Mouse (Mus musculus) forebrain, embryonic 14.5 days (tissue): ENCODE results near the gene Rfpl4. TPM values are rescaled to one million over a fixed set of nuclear protein-coding genes. Genes with fewer than 3 reads are reported as not detected.
"Not testable (repeated sequence)": the region's sequence is repeated elsewhere in the genome, so short reads cannot be mapped to it uniquely, and the experiment has no call there.

ENCODE experiments used
- ATAC-seq: fragments of 200-750 bp; cut with Nextera tagmentation; 2 replicates; pipeline ENCODE4 v1.8.0; 2017; ENCODE audit warnings: mild to moderate bottlenecking, moderate library complexity
- DNase-seq: peaks from one replicate; pipeline ENCODE4 v3.0.0-alpha.2; 2015; ENCODE audit warnings: low spot score
- H3K27ac ChIP-seq: fragments of 300-500 bp; sonication (generic); 2 replicates; pipeline ENCODE4 v1.5.1; 2014; ENCODE audit warnings: low read depth, mild to moderate bottlenecking, control low read depth, low read length, moderate library complexity
- H3K27me3 ChIP-seq: fragments of 300-500 bp; sonication (generic); replicated peaks from 2 replicates; pipeline ENCODE4 v1.6.1; 2014; ENCODE audit warnings: low read length, control low read depth, mixed read lengths; ENCODE audit not compliant: control insufficient read depth, insufficient read depth
- H3K36me3 ChIP-seq: fragments of 300-500 bp; sonication (generic); 2 replicates; pipeline ENCODE4 v1.6.1; 2014; ENCODE audit warnings: low read length, control low read depth; ENCODE audit not compliant: control insufficient read depth, insufficient read depth
- H3K4me1 ChIP-seq: fragments of 300-500 bp; sonication (generic); 2 replicates; pipeline ENCODE4 v1.6.1; 2014; ENCODE audit warnings: antibody characterized with exemption, low read length, control low read depth; ENCODE audit not compliant: control insufficient read depth, insufficient read depth
- H3K4me2 ChIP-seq: fragments of 300-500 bp; sonication (generic); 2 replicates; pipeline ENCODE4 v1.6.1; 2014; ENCODE audit warnings: mild to moderate bottlenecking, control low read depth, low read length
- H3K4me3 ChIP-seq: fragments of 300-500 bp; sonication (generic); 2 replicates; pipeline ENCODE4 v1.5.1; 2014; ENCODE audit warnings: low read depth, low read length, control low read depth
- H3K9ac ChIP-seq: fragments of 300-500 bp; sonication (generic); 2 replicates; pipeline ENCODE4 v1.6.1; 2014; ENCODE audit warnings: mild to moderate bottlenecking, low read length, control low read depth, moderate library complexity
- H3K9me3 ChIP-seq: fragments of 300-500 bp; sonication (generic); replicated peaks from 2 replicates; pipeline ENCODE4 v1.6.1; 2016; ENCODE audit warnings: low read length, control low read depth, mixed read lengths; ENCODE audit not compliant: control insufficient read depth
- WGBS: fragments of 180-500 bp; shearing (Covaris S2); extraction: QIAGEN DNeasy Blood & Tissue Kit; methylation state at CpG from one replicate; pipeline ENCODE4 v1.1.7; 2014; 5-methylcytosine and 5-hydroxymethylcytosine counted together
- polyA plus RNA-seq: library from polyadenylated mRNA; unstranded; fragments of >200 nt; fragmentation: Nextera tagmentation; extraction: Ambion mirVana; gene quantifications from 2 replicates; pipeline ENCODE4 v1.2.1, GENCODE M21; 2014

Gene Rfpl4
- polyA plus RNA-seq, 1 experiment from 2014 or later = not detected

GRCm38 (mm10) chr7:5083325-5084105, 33.2 kb downstream of the Rfpl4 start:
- Histone ChIP-seq H3K9me3 (no peaks in the 10 kb centered on the region), H3K27ac (no peak overlapping the region), H3K4me1 (peaks cover 15% of the 10 kb centered on the region), H3K4me3 (no peak overlapping the region), H3K9ac (no peak overlapping the region), H3K36me3 (peaks cover 35% of the 10 kb centered on the region), H3K27me3 (no peaks in the 10 kb centered on the region), H3K4me2 (no peak overlapping the region)
- ATAC-seq (no peak), DNase-seq (no peak)
- WGBS = 94% methylated on average over 18 of the region's 18 CpGs

- Histone ChIP-seq H3K27me3 (no peaks in the 10 kb centered on the region), H3K27ac (no peak overlapping the region), H3K4me3 (no peak overlapping the region), H3K4me1 (peaks cover 15% of the 10 kb centered on the region), H3K36me3 (peaks cover 50% of the 10 kb centered on the region), H3K9me3 (no peaks in the 10 kb centered on the region), H3K4me2 (peak overlapping the region; percentile 84; the same call in 1 of the 2 replicates), H3K9ac (no peak overlapping the region)
- no peak for ATAC-seq
- no peak for DNase-seq
- WGBS = 96% methylated on average over 2 of the region's 2 CpGs
Measured at GRCm38 (mm10) chr7:5081939-5082338, 34.8 kb downstream of the Rfpl4 start.

GRCm38 (mm10) chr7:5081241-5081640, 35.5 kb downstream of the Rfpl4 start:
- WGBS = 75% methylated on average over 6 of the region's 6 CpGs
- Histone ChIP-seq H3K9me3 (no peaks in the 10 kb centered on the region), H3K4me2 (peak overlapping the region; percentile 84), H3K9ac (peak overlapping the region; percentile 97), H3K36me3 (peaks cover 57% of the 10 kb centered on the region), H3K4me1 (peaks cover 15% of the 10 kb centered on the region), H3K27me3 (no peaks in the 10 kb centered on the region), H3K27ac (no peak overlapping the region), H3K4me3 (peak overlapping the region; percentile 99)
- ATAC-seq = no peak
- no peak for DNase-seq

GRCm38 (mm10) chr7:5080815-5081214, 35.9 kb downstream of the Rfpl4 start:
- Histone ChIP-seq H3K36me3 (peaks cover 61% of the 10 kb centered on the region), H3K27ac (peak overlapping the region; percentile 84), H3K4me3 (peak overlapping the region; percentile 99), H3K4me2 (peak overlapping the region; percentile 84), H3K27me3 (no peaks in the 10 kb centered on the region), H3K9ac (peak overlapping the region; percentile 97), H3K4me1 (peaks cover 15% of the 10 kb centered on the region), H3K9me3 (no peaks in the 10 kb centered on the region)
- no peak for DNase-seq
- no peak for ATAC-seq
- WGBS = 22% methylated on average over 6 of the region's 6 CpGs

- Histone ChIP-seq H3K4me3 (peak within 1 kb of the TSS; percentile 99), H3K9me3 (no peaks in the 10 kb centered on the region), H3K4me1 (peaks cover 15% of the 10 kb centered on the region), H3K9ac (peak within 1 kb of the TSS; percentile 97), H3K27ac (peak within 1 kb of the TSS; percentile 84), H3K4me2 (peak within 1 kb of the TSS; percentile 84), H3K27me3 (no peaks in the 10 kb centered on the region), H3K36me3 (peaks cover 62% of the 10 kb centered on the region)
- WGBS = under 1% methylated on average over 80 of the region's 81 CpGs
- DNase-seq (peak; percentile 98), ATAC-seq (peak; percentile 99)
Measured at GRCm38 (mm10) chr7:5080010-5080751, 36.6 kb downstream of the Rfpl4 start, which contains the start of gene Epn1. Epn1 (plus strand) TSS chr7:5080235.

- peak; percentile 32 for ATAC-seq
- H3K9me3 ChIP-seq, H3K27me3 ChIP-seq, H3K9ac ChIP-seq, DNase-seq: not testable (repeated sequence)
- peak overlapping the region; percentile 36; the same call in 1 of the 2 replicates for H3K27ac ChIP-seq
- peaks cover 62% of the 10 kb centered on the region for H3K36me3 ChIP-seq
- peak overlapping the region; percentile 99 for H3K4me3 ChIP-seq
- 45% methylated on average over 9 of the region's 13 CpGs for WGBS
- H3K4me2 ChIP-seq = peak overlapping the region; percentile 84
- peaks cover 15% of the 10 kb centered on the region for H3K4me1 ChIP-seq
Measured at GRCm38 (mm10) chr7:5079365-5080009, 37.3 kb downstream of the Rfpl4 start.

- WGBS = 88% methylated on average over 2 of the region's 2 CpGs
- H3K9ac ChIP-seq = no peak overlapping the region
- no peak overlapping the region for H3K4me3 ChIP-seq
- peaks cover 72% of the 10 kb centered on the region for H3K36me3 ChIP-seq
- no peak for DNase-seq
- no peak overlapping the region for H3K27ac ChIP-seq
- no peak overlapping the region for H3K4me2 ChIP-seq
- no peak for ATAC-seq
- no peaks in the 10 kb centered on the region for H3K9me3 ChIP-seq
- no peaks in the 10 kb centered on the region for H3K27me3 ChIP-seq
- H3K4me1 ChIP-seq = peaks cover 12% of the 10 kb centered on the region
Measured at GRCm38 (mm10) chr7:5076931-5077330, 39.8 kb downstream of the Rfpl4 start.

GRCm38 (mm10) chr7:5074984-5075383, 41.8 kb downstream of the Rfpl4 start:
- H3K9ac ChIP-seq = no peak overlapping the region
- no peak overlapping the region for H3K4me2 ChIP-seq
- H3K4me3 ChIP-seq = no peak overlapping the region
- peaks cover 90% of the 10 kb centered on the region for H3K36me3 ChIP-seq
- H3K27ac ChIP-seq = no peak overlapping the region
- ATAC-seq (no peak), DNase-seq (no peak)
- no peaks in the 10 kb centered on the region for H3K4me1 ChIP-seq
- no peaks in the 10 kb centered on the region for H3K27me3 ChIP-seq
- no peaks in the 10 kb centered on the region for H3K9me3 ChIP-seq
- WGBS = 94% methylated on average over 5 of the region's 5 CpGs
